Mouse (Mus musculus): ENCODE measurements around the gene Ap1ar. TPM values are rescaled to one million over a fixed set of nuclear protein-coding genes. Genes with fewer than 3 reads are reported as not detected.

Gene Ap1ar
- polyA plus RNA-seq, 2 experiments: 12.4 to 15.3 TPM

- Histone ChIP-seq H3K27me3 (ENCODE audit: control insufficient read depth, insufficient read depth, low read length) (no peaks in the 10 kb centered on the region), H3K9ac (replicated peaks) (no peak overlapping the region), H3K9me3 (ENCODE audit: control insufficient read depth, low read length) (no peaks in the 10 kb centered on the region), H3K36me3 (replicated peaks; ENCODE audit: control insufficient read depth, insufficient read depth, low read depth) (no peaks in the 10 kb centered on the region), H3K4me3 (ENCODE audit: insufficient read depth in 1 of 2, low read depth in 2 of 2, low read length in 2 of 2) (no peak overlapping the region), H3K4me2 (ENCODE audit: low read depth) (no peak overlapping the region), H3K27ac (no peak overlapping the region), H3K4me1 (replicated peaks; ENCODE audit: control insufficient read depth in 2 of 2, insufficient read depth in 2 of 2, low read length in 1 of 2) (peaks cover 0 to 3% of the 10 kb centered on the region in 2 experiments; a peak in 1 of 4 replicates)
- 58% methylated on average over 5 of the region's 5 CpGs for WGBS (ENCODE audit: insufficient replicate concordance)
- ATAC-seq (ENCODE audit: insufficient read depth): no peak
- peak; percentile 59 for TF ChIP-seq CTCF (IDR thresholded peaks at IDR 0.05; ENCODE audit: low read depth)
- no peak for TF ChIP-seq EP300 (IDR thresholded peaks at IDR 0.05; ENCODE audit: low read depth)
- DNase-seq (ENCODE audit: low read depth in 3 of 3, low spot score in 3 of 3): no peak
These were observed 72.8 kb downstream of the Ap1ar start for GRCm38 (mm10) chr3:127764541-127764940.

- DNase-seq (ENCODE audit: low read depth in 3 of 3, low spot score in 3 of 3) (peak; percentile 64 to 73 (median 66)), ATAC-seq (ENCODE audit: insufficient read depth) (no peak)
- H3K4me2 ChIP-seq (ENCODE audit: low read depth): 0 out of 2 replicates have a peak overlapping the region, but pooled peaks have one; percentile 1
These were observed 74.2 kb downstream of the Ap1ar start for GRCm38 (mm10) chr3:127763076-127763612.

GRCm38 (mm10) chr3:127762403-127762802 is 74.9 kb downstream of the Ap1ar start:
- peaks cover 0 to 3% of the 10 kb centered on the region in 2 experiments; a peak in 2 of 4 replicates for H3K4me1 ChIP-seq (replicated peaks; ENCODE audit: control insufficient read depth in 2 of 2, insufficient read depth in 2 of 2, low read length in 1 of 2)
- no peak overlapping the region for H3K4me3 ChIP-seq (ENCODE audit: insufficient read depth in 1 of 2, low read depth in 2 of 2, low read length in 2 of 2)
- no peaks in the 10 kb centered on the region for H3K36me3 ChIP-seq (replicated peaks; ENCODE audit: control insufficient read depth, insufficient read depth, low read depth)
- no peak for DNase-seq (ENCODE audit: low read depth in 3 of 3, low spot score in 3 of 3)
- H3K4me2 ChIP-seq (ENCODE audit: low read depth): no peak overlapping the region
- TF ChIP-seq CTCF (IDR thresholded peaks at IDR 0.05; ENCODE audit: low read depth): no peak
- TF ChIP-seq EP300 (IDR thresholded peaks at IDR 0.05; ENCODE audit: low read depth): no peak
- H3K9me3 ChIP-seq (ENCODE audit: control insufficient read depth, low read length): no peaks in the 10 kb centered on the region
- no peak for ATAC-seq (ENCODE audit: insufficient read depth)
- no peaks in the 10 kb centered on the region for H3K27me3 ChIP-seq (ENCODE audit: control insufficient read depth, insufficient read depth, low read length)
- H3K27ac ChIP-seq: no peak overlapping the region
- no peak overlapping the region for H3K9ac ChIP-seq (replicated peaks)
- WGBS (ENCODE audit: insufficient replicate concordance): 51% methylated on average over 8 of the region's 8 CpGs

More at GRCm38 (mm10) chr3:127763076-127763612, 74.2 kb downstream of the Ap1ar start:
- H3K4me1 ChIP-seq (replicated peaks; ENCODE audit: control insufficient read depth in 2 of 2, insufficient read depth in 2 of 2, low read length in 1 of 2): peaks cover 0 to 3% of the 10 kb centered on the region in 2 experiments; a peak in 2 of 4 replicates
- H3K9me3 ChIP-seq (ENCODE audit: control insufficient read depth, low read length): no peaks in the 10 kb centered on the region
- no peaks in the 10 kb centered on the region for H3K36me3 ChIP-seq (replicated peaks; ENCODE audit: control insufficient read depth, insufficient read depth, low read depth)
- no peak overlapping the region for H3K4me3 ChIP-seq (ENCODE audit: insufficient read depth in 1 of 2, low read depth in 2 of 2, low read length in 2 of 2)
- H3K27me3 ChIP-seq (ENCODE audit: control insufficient read depth, insufficient read depth, low read length): no peaks in the 10 kb centered on the region
- TF ChIP-seq CTCF (IDR thresholded peaks at IDR 0.05; ENCODE audit: low read depth) (peak; percentile 86), EP300 (IDR thresholded peaks at IDR 0.05; ENCODE audit: low read depth) (no peak)
- no peak overlapping the region for H3K9ac ChIP-seq (replicated peaks)
- no peak overlapping the region for H3K27ac ChIP-seq
- WGBS (ENCODE audit: insufficient replicate concordance): 15% methylated on average over 7 of the region's 7 CpGs

- no peaks in the 10 kb centered on the region for H3K36me3 ChIP-seq (replicated peaks; ENCODE audit: control insufficient read depth, insufficient read depth, low read depth)
- WGBS (ENCODE audit: insufficient replicate concordance): 7% methylated on average over 8 of the region's 8 CpGs
- DNase-seq (ENCODE audit: low read depth in 3 of 3, low spot score in 3 of 3) (no peak), ATAC-seq (ENCODE audit: insufficient read depth) (no peak)
- H3K27me3 ChIP-seq (ENCODE audit: control insufficient read depth, insufficient read depth, low read length): no peaks in the 10 kb centered on the region
- H3K9ac ChIP-seq (replicated peaks): no peak overlapping the region
- H3K4me1 ChIP-seq (replicated peaks; ENCODE audit: control insufficient read depth in 2 of 2, insufficient read depth in 2 of 2, low read length in 1 of 2): peaks cover 0 to 5% of the 10 kb centered on the region in 2 experiments; a peak in 2 of 4 replicates
- H3K27ac ChIP-seq: no peak overlapping the region
- TF ChIP-seq CTCF (IDR thresholded peaks at IDR 0.05; ENCODE audit: low read depth): peak; percentile 27; the same call in 1 of the 2 replicates
- no peak for TF ChIP-seq EP300 (IDR thresholded peaks at IDR 0.05; ENCODE audit: low read depth)
- no peaks in the 10 kb centered on the region for H3K9me3 ChIP-seq (ENCODE audit: control insufficient read depth, low read length)
- H3K4me3 ChIP-seq (ENCODE audit: insufficient read depth in 1 of 2, low read depth in 2 of 2, low read length in 2 of 2): no peak overlapping the region
- no peak overlapping the region for H3K4me2 ChIP-seq (ENCODE audit: low read depth)
These were observed 78.1 kb downstream of the Ap1ar start for GRCm38 (mm10) chr3:127759212-127759611.

- DNase-seq (ENCODE audit: low read depth in 3 of 3, low spot score in 3 of 3) (no peak), ATAC-seq (ENCODE audit: insufficient read depth) (no peak)
- H3K27ac ChIP-seq: no peak overlapping the region
- peaks cover 0 to 5% of the 10 kb centered on the region in 2 experiments; a peak in 2 of 4 replicates for H3K4me1 ChIP-seq (replicated peaks; ENCODE audit: control insufficient read depth in 2 of 2, insufficient read depth in 2 of 2, low read length in 1 of 2)
- no peaks in the 10 kb centered on the region for H3K9me3 ChIP-seq (ENCODE audit: control insufficient read depth, low read length)
- no peak overlapping the region for H3K4me3 ChIP-seq (ENCODE audit: insufficient read depth in 1 of 2, low read depth in 2 of 2, low read length in 2 of 2)
- WGBS (ENCODE audit: insufficient replicate concordance): 63% methylated on average over 4 of the region's 4 CpGs
- no peaks in the 10 kb centered on the region for H3K27me3 ChIP-seq (ENCODE audit: control insufficient read depth, insufficient read depth, low read length)
- TF ChIP-seq CTCF (IDR thresholded peaks at IDR 0.05; ENCODE audit: low read depth) (no peak), EP300 (IDR thresholded peaks at IDR 0.05; ENCODE audit: low read depth) (no peak)
- H3K4me2 ChIP-seq (ENCODE audit: low read depth): no peak overlapping the region
- H3K9ac ChIP-seq (replicated peaks): no peak overlapping the region
- H3K36me3 ChIP-seq (replicated peaks; ENCODE audit: control insufficient read depth, insufficient read depth, low read depth): no peaks in the 10 kb centered on the region
These were observed 78.5 kb downstream of the Ap1ar start for GRCm38 (mm10) chr3:127758806-127759205.

Data from liver, embryonic 14.5 days (tissue).